Mouse (Mus musculus) left cerebral cortex, adult 2 months (tissue): ENCODE measurements around the gene Alkbh3. TPM values are rescaled to one million over a fixed set of nuclear protein-coding genes. Genes with fewer than 3 reads are reported as not detected.

Experiments
- DNase-seq, 2 experiments: peaks; one replicate each; pipeline ENCODE4 v3.0.0; 2021 to 2022; ENCODE audit warnings: low spot score in 2 of 2, mixed read lengths in 1 of 2; ENCODE audit errors: extremely low spot score in 1 of 2
- H3K27ac ChIP-seq: fragments of 200-600 bp; 2 replicates; pipeline ENCODE4 v1.8.1; 2022
- H3K4me3 ChIP-seq: fragments of 200-600 bp; 2 replicates; pipeline ENCODE4 v1.8.1; 2022
- CTCF ChIP-seq: fragments of 200-600 bp; IDR thresholded peaks from 2 replicates; pipeline ENCODE4 v1.8.1; 2022; ENCODE audit warnings: antibody characterized with exemption, mild to moderate bottlenecking, moderate library complexity
- intact Hi-C: fragments of 180-260 bp; cut with DNase I; formaldehyde crosslinking; loops from one replicate; pipeline ENCODE4 v1.15.1; 2025
- total RNA-seq, 2 experiments: library from RNA; stranded (reverse); gene quantifications; 2 replicates each; pipeline ENCODE4 v1.2.3; 2021

Gene Alkbh3
- total RNA-seq, 2 experiments from 2014 or later, result 26.1 to 28.1 TPM

DNA sequence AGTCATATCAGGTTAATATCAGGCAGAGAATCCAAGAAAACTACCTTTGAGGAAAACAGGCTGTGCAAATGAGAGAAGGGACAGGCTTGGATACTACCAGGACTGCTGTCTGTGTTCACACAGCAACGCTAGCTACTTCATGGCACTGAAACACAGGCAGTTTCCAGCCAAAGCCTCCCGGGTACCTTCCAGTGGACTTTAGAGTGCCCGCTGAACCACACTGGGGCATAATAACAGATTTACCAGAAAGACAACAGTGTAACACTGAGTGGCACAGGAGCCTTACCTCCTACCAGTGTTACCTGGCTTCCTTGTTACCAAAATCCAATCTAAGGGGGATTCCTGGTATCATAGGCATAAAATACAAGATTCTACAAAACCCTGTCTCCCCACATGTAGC is 31.9 kb upstream of the Alkbh3 start:
- intact Hi-C loops, result no loop called here
- H3K4me3 ChIP-seq, result no peak overlapping the region

DNA sequence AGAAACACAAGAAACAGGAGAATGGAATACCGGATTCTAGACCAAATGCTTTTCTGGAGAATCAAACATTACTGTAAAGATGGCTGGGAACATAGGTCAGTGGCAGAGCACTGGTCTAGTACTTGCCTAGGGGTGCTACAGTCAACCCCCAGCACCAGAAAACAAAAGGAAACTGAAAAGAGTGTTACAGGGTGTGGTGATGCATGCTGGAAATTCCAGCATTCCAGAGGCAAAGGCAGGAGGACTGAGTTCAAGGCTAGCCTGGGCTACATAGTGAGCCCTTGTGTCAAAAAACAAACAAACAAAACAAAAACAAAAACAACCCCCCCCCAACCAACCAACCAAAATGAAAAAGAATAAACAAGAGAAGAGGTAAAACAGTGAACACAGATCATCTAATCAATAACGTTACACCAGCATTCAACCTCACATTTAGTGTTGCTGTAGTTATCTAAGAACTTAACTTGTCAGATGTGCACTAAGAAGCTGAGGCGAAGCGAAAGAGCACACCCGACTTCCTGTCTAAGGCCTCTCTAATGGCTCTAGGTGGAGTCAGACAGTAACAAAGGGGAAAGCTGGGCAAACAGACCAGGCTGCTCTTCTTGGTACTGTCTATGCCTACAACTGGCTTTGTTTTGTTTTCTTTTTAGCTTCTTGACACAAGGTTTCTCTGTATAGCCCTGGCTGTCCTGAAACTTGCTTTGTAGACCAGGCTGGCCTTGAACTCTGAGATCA is 30.0 kb upstream of the Alkbh3 start:
- no peak overlapping the region for H3K4me3 ChIP-seq
- H3K27ac ChIP-seq, result no peak overlapping the region
- TF ChIP-seq CTCF, result no peak
- intact Hi-C loops, result no loop called here
- DNase-seq, result no peak

More for the DNA sequence above, 31.9 kb upstream of the Alkbh3 start:
- H3K27ac ChIP-seq, result no peak overlapping the region
- no peak for DNase-seq
- TF ChIP-seq CTCF, result no peak

DNA sequence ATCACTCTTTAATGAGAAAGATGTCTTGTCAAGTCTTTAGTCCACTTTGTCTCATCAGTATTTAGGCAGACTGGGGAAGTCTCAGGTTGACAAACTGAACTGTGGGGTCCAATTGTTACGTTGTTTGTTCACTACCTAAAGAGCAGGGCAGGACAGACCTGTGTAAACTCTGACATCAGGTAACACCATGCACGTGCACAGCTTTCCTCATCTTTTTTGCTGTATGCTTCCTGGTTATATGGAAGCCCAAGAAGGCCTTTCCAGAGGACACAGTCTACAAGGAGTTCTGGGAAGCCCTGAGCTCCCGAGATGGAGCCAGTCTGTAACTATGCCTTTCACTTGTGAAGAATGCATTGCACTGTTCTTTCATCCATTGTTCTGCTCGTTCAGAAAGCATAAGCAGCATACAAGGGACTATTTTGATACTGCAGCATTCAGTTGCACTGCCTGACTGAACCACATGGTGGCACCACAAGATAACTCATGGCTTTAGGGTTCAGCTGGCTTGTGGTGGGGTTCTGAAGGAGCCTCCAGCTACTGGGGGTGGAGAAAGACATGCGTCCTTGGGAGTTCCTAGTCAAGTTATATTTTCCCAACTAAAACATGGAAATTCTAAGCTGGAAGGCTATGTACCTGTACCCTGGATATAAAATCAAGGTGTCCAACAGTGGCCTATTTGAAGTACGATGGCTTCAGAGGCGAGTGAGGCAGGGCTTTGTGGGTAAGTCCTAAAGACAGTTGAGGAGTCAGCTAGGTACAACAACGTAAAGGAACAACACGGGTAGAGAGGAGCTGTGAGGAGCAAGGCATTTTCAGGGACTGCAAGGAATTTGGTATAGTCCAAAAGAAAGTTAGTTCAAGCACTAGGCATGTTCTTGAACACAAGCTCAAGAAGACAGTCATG is 25.1 kb upstream of the Alkbh3 start:
- intact Hi-C loops, result loop anchor here (1.0 to 5.0 kb wide), 2 partner anchors 212 to 255 kb away; no protein-coding TSS in a partner anchor
- no peak overlapping the region for H3K4me3 ChIP-seq
- peak; percentile 98 for TF ChIP-seq CTCF
- DNase-seq, result peak; percentile 81 to 87
- no peak overlapping the region for H3K27ac ChIP-seq

GRCm38 (mm10) chr2:94030602-94031001 is 20.0 kb upstream of the Alkbh3 start:
- intact Hi-C loops, result no loop called here
- Histone ChIP-seq H3K27ac (no peak overlapping the region), H3K4me3 (no peak overlapping the region)
- no peak for TF ChIP-seq CTCF
- DNase-seq, result no peak

DNA sequence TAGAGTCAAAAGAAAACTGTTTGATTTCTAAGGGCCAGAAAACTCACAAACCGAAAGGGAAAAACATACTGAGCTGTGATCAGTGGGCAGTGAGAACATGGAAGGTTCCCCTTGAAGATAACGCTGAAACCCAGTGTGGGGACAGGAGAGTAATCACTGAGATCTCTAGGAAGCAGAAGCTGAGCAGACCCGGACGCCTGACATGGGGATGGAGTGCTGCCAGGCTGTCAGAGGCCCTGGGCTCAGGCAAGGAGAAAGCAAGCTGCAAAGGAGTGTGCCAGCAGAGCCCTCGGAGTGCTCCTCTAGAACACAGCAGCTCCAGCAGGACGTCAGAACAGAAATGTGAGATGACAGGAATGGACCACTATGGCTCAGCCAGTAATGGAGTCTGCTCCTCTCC is 14.0 kb upstream of the Alkbh3 start:
- no peak for DNase-seq
- Histone ChIP-seq H3K4me3 (no peak overlapping the region), H3K27ac (no peak overlapping the region)
- TF ChIP-seq CTCF, result no peak
- intact Hi-C loops, result no loop called here

DNA sequence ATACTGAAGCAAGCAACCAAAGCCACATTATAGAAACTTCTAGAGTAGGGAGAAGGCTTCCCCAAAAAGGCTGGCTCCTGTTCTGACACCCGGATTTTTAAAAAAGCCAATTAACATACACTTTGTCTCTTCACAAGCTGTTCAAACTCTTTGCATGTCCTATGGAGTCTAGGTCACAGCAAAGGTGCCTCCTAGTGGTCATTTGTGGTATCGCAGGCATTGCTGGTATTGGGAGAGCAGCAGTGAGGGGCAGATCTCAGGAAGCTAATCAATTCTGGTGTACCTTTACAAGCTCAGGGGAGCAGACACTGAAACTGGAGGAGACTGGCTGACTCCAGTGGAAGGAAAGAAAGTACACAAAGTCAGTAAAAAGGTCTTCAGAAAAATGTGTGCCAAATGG is 8.3 kb downstream of the Alkbh3 start:
- peak; percentile 99 for TF ChIP-seq CTCF
- Histone ChIP-seq H3K4me3 (no peak overlapping the region), H3K27ac (no peak overlapping the region)
- intact Hi-C loops, result loop anchor here (1.0 kb wide), 1 partner anchor 131 kb away; no protein-coding TSS in a partner anchor
- peak; percentile 81 to 92 for DNase-seq

DNA sequence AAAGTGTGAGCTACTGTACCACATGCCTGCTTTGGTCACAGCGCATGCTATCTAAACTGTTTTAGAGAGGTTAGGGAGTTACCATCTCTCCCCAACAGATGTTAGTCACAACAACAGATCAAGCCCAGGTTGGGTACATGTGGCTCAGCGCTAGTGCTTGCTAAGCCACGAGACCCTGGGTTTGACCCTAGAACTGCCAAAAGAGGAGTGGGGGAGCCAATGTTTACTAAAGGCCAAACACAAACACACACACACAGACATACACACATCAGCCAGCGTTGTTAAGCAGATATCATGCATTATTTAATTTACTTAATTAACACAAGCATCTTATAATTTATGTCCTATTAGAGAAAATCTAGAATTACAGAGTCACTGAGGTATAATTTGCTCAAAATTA is 8.7 kb downstream of the Alkbh3 start:
- H3K4me3 ChIP-seq, result no peak overlapping the region
- no peak for DNase-seq
- TF ChIP-seq CTCF, result no peak
- intact Hi-C loops, result loop anchor here (1.0 kb wide), 1 partner anchor 131 kb away; no protein-coding TSS in a partner anchor
- H3K27ac ChIP-seq, result no peak overlapping the region

DNA sequence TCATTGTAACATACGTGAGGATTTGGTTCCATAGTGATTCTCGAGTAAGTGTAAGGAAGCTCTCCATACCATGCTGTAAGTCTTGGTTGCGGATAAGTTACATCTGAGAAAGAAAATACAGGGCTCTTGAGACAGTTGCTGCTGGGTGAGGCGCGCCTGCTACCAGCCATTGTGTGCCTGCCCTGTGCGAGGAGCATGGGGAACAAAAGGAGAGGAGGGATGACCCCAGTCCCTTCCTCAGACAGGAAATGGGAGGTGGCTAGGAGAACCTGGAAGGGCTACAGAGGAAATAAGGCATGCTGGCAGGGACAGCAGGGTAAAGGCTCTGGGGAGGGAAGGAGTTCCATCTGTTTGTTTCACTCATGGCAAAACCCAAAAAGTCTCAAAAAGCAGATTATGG is 9.2 kb downstream of the Alkbh3 start:
- Histone ChIP-seq H3K4me3 (no peak overlapping the region), H3K27ac (no peak overlapping the region)
- TF ChIP-seq CTCF, result no peak
- no peak for DNase-seq
- intact Hi-C loops, result no loop called here

GRCm38 (mm10) chr2:93996254-93996653 is 14.4 kb downstream of the Alkbh3 start, which contains the start of gene Gm27027:
Gene Gm27027 (minus strand): TSS chr2:93996354.
- intact Hi-C loops, result no loop called here
- TF ChIP-seq CTCF, result no peak
- Histone ChIP-seq H3K4me3 (no peak within 1 kb of the TSS), H3K27ac (no peak within 1 kb of the TSS)
- no peak for DNase-seq

- no peak overlapping the region for H3K27ac ChIP-seq
- TF ChIP-seq CTCF, result no peak
- intact Hi-C loops, result no loop called here
- DNase-seq, result no peak
- H3K4me3 ChIP-seq, result no peak overlapping the region
These were observed 17.8 kb downstream of the Alkbh3 start for GRCm38 (mm10) chr2:93992810-93993209.

GRCm38 (mm10) chr2:93992259-93992658 is 18.3 kb downstream of the Alkbh3 start:
- Histone ChIP-seq H3K4me3 (no peak overlapping the region), H3K27ac (no peak overlapping the region)
- TF ChIP-seq CTCF, result no peak
- DNase-seq, result peak in 1 of 2 experiments; percentile 24
- intact Hi-C loops, result no loop called here

DNA sequence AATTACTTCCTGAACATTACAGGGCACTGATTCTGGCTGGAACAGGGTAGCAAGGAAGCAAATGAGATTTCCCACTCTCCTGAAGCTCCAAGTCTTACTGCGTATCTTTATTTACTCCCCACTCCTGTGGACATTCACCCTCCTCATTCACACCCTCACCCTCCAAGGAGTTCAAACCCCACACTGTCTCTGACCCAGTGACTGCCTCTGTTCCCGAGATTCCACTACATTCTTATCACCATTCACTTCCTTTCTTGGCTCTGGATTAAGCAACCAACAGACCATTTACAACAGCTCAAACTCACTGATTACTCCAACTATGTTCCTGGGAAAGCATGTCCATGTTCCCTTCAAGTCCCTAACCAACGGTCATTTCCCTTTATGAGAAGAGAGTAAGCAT is 19.3 kb downstream of the Alkbh3 start:
- H3K27ac ChIP-seq, result no peak overlapping the region
- no peak for TF ChIP-seq CTCF
- intact Hi-C loops, result no loop called here
- H3K4me3 ChIP-seq, result no peak overlapping the region
- no peak for DNase-seq
